Mouse (Mus musculus) hindbrain, embryonic 16.5 days (tissue): ENCODE results near the gene Olfr71. TPM values are rescaled to one million over a fixed set of nuclear protein-coding genes. Genes with fewer than 3 reads are reported as not detected.
A peak's percentile ranks its signal among the peaks of the same experiment; 100 is the strongest.

Experiments
- ATAC-seq: fragments of 200-750 bp; cut with Nextera tagmentation; 2 replicates; pipeline ENCODE4 v1.8.0; 2017; ENCODE audit warnings: moderate TSS enrichment, moderate library complexity
- H3K27ac ChIP-seq: fragments of 300-500 bp; sonication (generic); 2 replicates; pipeline ENCODE4 v1.5.1; 2014; ENCODE audit warnings: low read depth, mild to moderate bottlenecking, control low read depth, low read length, moderate library complexity
- H3K27me3 ChIP-seq: fragments of 300-500 bp; sonication (generic); replicated peaks from 2 replicates; pipeline ENCODE4 v1.6.1; 2014; ENCODE audit warnings: low read length; ENCODE audit not compliant: control insufficient read depth, insufficient read depth
- H3K36me3 ChIP-seq: fragments of 300-500 bp; sonication (generic); 2 replicates; pipeline ENCODE4 v1.6.1; 2014; ENCODE audit warnings: mild to moderate bottlenecking, low read length, moderate library complexity, mixed read lengths; ENCODE audit not compliant: control insufficient read depth, insufficient read depth
- H3K4me1 ChIP-seq: fragments of 300-500 bp; sonication (generic); 2 replicates; pipeline ENCODE4 v1.6.1; 2014; ENCODE audit warnings: low read depth, low read length; ENCODE audit not compliant: control insufficient read depth, insufficient read depth
- H3K4me2 ChIP-seq: fragments of 300-500 bp; sonication (generic); 2 replicates; pipeline ENCODE4 v1.6.1; 2014; ENCODE audit warnings: mild to moderate bottlenecking, low read length, control low read depth, moderate library complexity
- H3K4me3 ChIP-seq: fragments of 300-500 bp; sonication (generic); 2 replicates; pipeline ENCODE4 v1.5.1; 2014; ENCODE audit warnings: mild to moderate bottlenecking, low read length, control low read depth, moderate library complexity
- H3K9ac ChIP-seq: fragments of 300-500 bp; sonication (generic); 2 replicates; pipeline ENCODE4 v1.6.1; 2014; ENCODE audit warnings: low read depth, mild to moderate bottlenecking, control low read depth, low read length, moderate library complexity
- H3K9me3 ChIP-seq: fragments of 300-500 bp; sonication (generic); 2 replicates; pipeline ENCODE4 v1.6.1; 2014; ENCODE audit warnings: mild to moderate bottlenecking, low read length, moderate library complexity; ENCODE audit not compliant: control insufficient read depth
- WGBS: fragments of 180-500 bp; shearing (Covaris S2); extraction: QIAGEN DNeasy Blood & Tissue Kit; methylation state at CpG from one replicate; pipeline ENCODE4 v1.1.7; 2014; 5-methylcytosine and 5-hydroxymethylcytosine counted together
- polyA plus RNA-seq: library from polyadenylated mRNA; unstranded; fragments of >200 nt; fragmentation: Nextera tagmentation; extraction: Ambion mirVana; gene quantifications from 2 replicates; pipeline ENCODE4 v1.2.1, GENCODE M21; 2015

Gene Olfr71
- polyA plus RNA-seq, 1 experiment from 2014 or later, result 0.11 TPM

- no peaks in the 10 kb centered on the region for H3K27me3 ChIP-seq
- no peaks in the 10 kb centered on the region for H3K9me3 ChIP-seq
- H3K4me2 ChIP-seq, result no peak overlapping the region
- H3K27ac ChIP-seq, result no peak overlapping the region
- WGBS, result 83% methylated on average over 13 of the region's 13 CpGs
- H3K4me1 ChIP-seq, result no peaks in the 10 kb centered on the region
- H3K4me3 ChIP-seq, result no peak overlapping the region
- no peaks in the 10 kb centered on the region for H3K36me3 ChIP-seq
- H3K9ac ChIP-seq, result no peak overlapping the region
- ATAC-seq, result 0 out of 2 replicates have a peak, but pooled peaks have one; percentile 16
Observed at GRCm38 (mm10) chr4:43696561-43696960, 13.5 kb downstream of the Olfr71 start.

DNA sequence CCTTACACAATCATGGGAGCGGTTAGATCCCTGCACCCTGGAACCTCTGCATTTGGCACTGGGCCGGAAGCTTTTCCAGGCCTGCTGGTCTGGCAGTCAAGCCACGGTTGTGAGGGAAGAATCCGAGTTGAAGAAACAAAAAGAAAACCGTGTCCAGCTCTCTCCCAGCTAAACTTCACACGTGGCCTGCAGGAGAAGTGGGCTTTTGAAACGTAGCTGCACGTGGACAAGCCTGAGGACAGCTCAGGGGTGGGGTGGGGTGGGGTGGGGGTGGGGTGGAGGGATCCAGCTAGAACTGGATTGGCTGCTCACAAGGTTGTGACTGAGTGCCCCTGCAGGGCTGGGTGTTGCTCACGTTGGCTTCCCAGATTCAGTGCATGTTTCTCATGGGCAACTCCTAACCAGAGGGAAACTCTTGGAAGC is 14.8 kb downstream of the Olfr71 start:
- Histone ChIP-seq H3K27ac (no peak overlapping the region), H3K4me3 (no peak overlapping the region), H3K9me3 (no peaks in the 10 kb centered on the region), H3K9ac (no peak overlapping the region), H3K36me3 (no peaks in the 10 kb centered on the region; the same call in 1 of the 2 replicates), H3K4me1 (no peaks in the 10 kb centered on the region), H3K4me2 (no peak overlapping the region), H3K27me3 (no peaks in the 10 kb centered on the region)
- 32% methylated on average over 9 of the region's 9 CpGs for WGBS
- ATAC-seq, result no peak

DNA sequence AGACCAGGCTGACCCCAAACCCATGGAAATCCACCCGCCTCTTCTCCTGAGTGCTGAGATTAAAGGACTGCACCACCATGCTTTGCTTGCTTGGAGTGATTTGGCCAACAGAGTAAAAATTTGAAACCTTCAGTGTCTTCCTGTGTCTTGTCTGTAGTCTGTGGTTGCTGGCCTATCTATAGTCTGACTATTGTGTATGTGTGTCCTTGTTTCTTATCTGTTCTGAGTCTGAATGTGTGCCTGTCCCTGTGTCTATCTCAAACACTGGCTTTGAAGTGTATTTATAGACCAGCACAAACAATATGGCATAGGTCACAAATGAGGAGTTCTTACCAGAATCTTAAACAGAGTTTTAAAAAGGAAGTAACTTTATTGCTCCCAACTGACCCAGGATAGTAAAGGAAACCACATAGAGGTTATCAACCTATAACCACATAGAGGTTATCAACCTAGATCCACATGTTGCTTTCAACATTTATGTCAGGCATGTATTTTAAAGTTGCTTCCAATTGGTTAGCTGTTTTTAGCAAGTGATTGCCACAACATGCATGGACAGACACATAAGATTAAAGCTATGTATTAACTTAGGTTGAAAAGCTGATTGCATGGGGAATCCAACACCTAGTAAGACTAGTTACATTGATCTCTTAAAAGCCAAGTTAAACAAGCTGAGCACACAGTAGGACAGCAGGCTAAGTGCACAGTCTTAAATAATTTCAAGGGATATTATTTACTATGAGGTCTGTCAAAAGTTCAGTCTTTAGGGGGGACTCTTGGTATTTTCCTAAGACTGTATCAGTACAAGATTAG is 15.4 kb downstream of the Olfr71 start:
- Histone ChIP-seq H3K9ac (no peak overlapping the region), H3K9me3 (no peaks in the 10 kb centered on the region), H3K36me3 (peaks cover 5% of the 10 kb centered on the region), H3K4me3 (no peak overlapping the region), H3K27ac (no peak overlapping the region), H3K27me3 (no peaks in the 10 kb centered on the region), H3K4me2 (no peak overlapping the region), H3K4me1 (no peaks in the 10 kb centered on the region)
- 90% methylated on average over 1 of the region's 1 CpGs for WGBS
- ATAC-seq, result no peak

DNA sequence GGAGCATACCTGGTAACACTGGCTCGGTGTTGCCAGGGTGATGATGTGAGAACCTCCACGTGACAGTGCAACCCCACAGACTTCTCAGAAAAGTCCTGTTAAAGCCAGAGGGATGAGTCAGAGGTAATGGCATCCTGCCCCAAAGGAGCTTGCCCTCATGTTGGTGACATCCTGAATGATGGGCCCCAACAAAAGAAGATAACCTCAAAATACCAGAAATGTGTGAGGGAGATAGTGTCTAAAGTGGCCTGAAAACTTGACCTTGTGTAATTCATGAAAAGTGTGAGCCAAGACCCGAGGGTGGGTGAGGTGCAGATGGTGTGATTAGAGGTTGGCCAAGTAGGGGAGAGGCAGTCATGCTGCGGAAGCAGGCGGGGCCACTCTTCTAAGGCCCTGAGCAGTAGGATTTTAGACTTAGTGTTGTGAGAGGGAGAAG is 16.2 kb downstream of the Olfr71 start:
- Histone ChIP-seq H3K9me3 (no peaks in the 10 kb centered on the region), H3K36me3 (peaks cover 13% of the 10 kb centered on the region), H3K27me3 (no peaks in the 10 kb centered on the region), H3K4me3 (no peak overlapping the region), H3K4me2 (no peak overlapping the region), H3K27ac (no peak overlapping the region), H3K4me1 (no peaks in the 10 kb centered on the region), H3K9ac (no peak overlapping the region)
- 81% methylated on average over 5 of the region's 5 CpGs for WGBS
- no peak for ATAC-seq

GRCm38 (mm10) chr4:43691026-43691425 is 19.0 kb downstream of the Olfr71 start:
- 89% methylated on average over 5 of the region's 5 CpGs for WGBS
- H3K36me3 ChIP-seq, result peaks cover 18% of the 10 kb centered on the region
- H3K4me3 ChIP-seq, result no peak overlapping the region
- H3K4me2 ChIP-seq, result no peak overlapping the region
- H3K27me3 ChIP-seq, result no peaks in the 10 kb centered on the region
- no peak for ATAC-seq
- no peak overlapping the region for H3K9ac ChIP-seq
- no peaks in the 10 kb centered on the region for H3K4me1 ChIP-seq
- no peak overlapping the region for H3K27ac ChIP-seq
- no peaks in the 10 kb centered on the region for H3K9me3 ChIP-seq

- WGBS, result 89% methylated on average over 17 of the region's 17 CpGs
- H3K9ac ChIP-seq, result no peak overlapping the region
- peaks cover 26% of the 10 kb centered on the region for H3K36me3 ChIP-seq
- no peak overlapping the region for H3K4me3 ChIP-seq
- no peaks in the 10 kb centered on the region for H3K27me3 ChIP-seq
- no peak for ATAC-seq
- H3K9me3 ChIP-seq, result no peaks in the 10 kb centered on the region
- no peak overlapping the region for H3K27ac ChIP-seq
- H3K4me2 ChIP-seq, result no peak overlapping the region
- H3K4me1 ChIP-seq, result no peaks in the 10 kb centered on the region
Observed at GRCm38 (mm10) chr4:43690021-43690420, 20.0 kb downstream of the Olfr71 start.

DNA sequence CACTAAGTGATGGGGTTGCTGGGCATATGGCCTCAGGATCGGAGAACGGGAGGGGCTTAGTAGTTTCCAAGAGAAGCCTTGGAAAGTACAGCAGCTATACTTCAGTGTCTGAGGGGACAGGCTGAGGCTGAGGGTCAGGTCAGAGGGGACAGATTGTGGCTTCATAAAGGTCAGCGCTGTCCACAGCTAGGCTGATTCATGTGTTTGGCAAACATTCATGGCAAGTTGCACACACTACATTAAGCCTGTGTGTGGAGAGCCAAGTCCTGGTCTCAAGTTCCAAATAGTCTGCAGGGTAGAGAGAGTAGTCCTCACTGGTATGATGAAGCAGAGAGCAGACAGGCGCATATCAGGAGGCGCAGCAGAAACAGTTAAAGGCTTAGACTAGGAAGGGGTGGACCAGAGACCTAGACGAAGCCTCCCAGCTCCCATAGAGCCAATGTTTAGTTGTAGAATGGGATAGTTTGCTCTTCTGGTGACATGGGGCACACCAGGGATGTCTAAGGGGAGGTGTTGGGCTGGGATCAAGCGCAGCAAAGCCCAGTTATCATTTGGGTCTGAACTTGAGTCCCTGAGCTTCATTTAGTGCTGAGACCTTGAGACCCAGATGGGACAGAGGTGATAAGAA is 30.5 kb downstream of the Olfr71 start:
- H3K36me3 ChIP-seq, result peaks cover 54% of the 10 kb centered on the region
- ATAC-seq, result no peak
- WGBS, result 90% methylated on average over 7 of the region's 7 CpGs

GRCm38 (mm10) chr4:43678541-43678940 is 31.5 kb downstream of the Olfr71 start:
- no peaks in the 10 kb centered on the region for H3K9me3 ChIP-seq
- no peaks in the 10 kb centered on the region for H3K27me3 ChIP-seq
- H3K4me2 ChIP-seq, result no peak overlapping the region
- WGBS, result 93% methylated on average over 6 of the region's 6 CpGs
- no peak overlapping the region for H3K9ac ChIP-seq
- no peak for ATAC-seq
- H3K27ac ChIP-seq, result no peak overlapping the region
- H3K4me3 ChIP-seq, result no peak overlapping the region
- H3K4me1 ChIP-seq, result no peaks in the 10 kb centered on the region
- peaks cover 61% of the 10 kb centered on the region for H3K36me3 ChIP-seq

More for the DNA sequence above, 30.5 kb downstream of the Olfr71 start:
- Histone ChIP-seq H3K27me3 (no peaks in the 10 kb centered on the region), H3K27ac (no peak overlapping the region), H3K4me3 (no peak overlapping the region), H3K9me3 (no peaks in the 10 kb centered on the region), H3K9ac (no peak overlapping the region), H3K4me1 (no peaks in the 10 kb centered on the region), H3K4me2 (no peak overlapping the region)

GRCm38 (mm10) chr4:43675608-43676007 is 34.4 kb downstream of the Olfr71 start:
- 85% methylated on average over 4 of the region's 4 CpGs for WGBS
- Histone ChIP-seq H3K4me3 (no peak overlapping the region), H3K4me1 (peaks cover 23% of the 10 kb centered on the region), H3K9me3 (no peaks in the 10 kb centered on the region), H3K4me2 (no peak overlapping the region), H3K27ac (no peak overlapping the region), H3K27me3 (no peaks in the 10 kb centered on the region), H3K36me3 (peaks cover 37% of the 10 kb centered on the region), H3K9ac (no peak overlapping the region)
- ATAC-seq, result no peak
